Mouse (Mus musculus): ENCODE measurements around the gene 1700006A11Rik. TPM values are rescaled to one million over a fixed set of nuclear protein-coding genes. Genes with fewer than 3 reads are reported as not detected.
A peak's percentile ranks its signal among the peaks of the same experiment; 100 is the strongest.
"Not testable (repeated sequence)": the region's sequence is repeated elsewhere in the genome, so short reads cannot be mapped to it uniquely, and the experiment has no call there.

The 1700006A11Rik gene
- not detected in 2 replicates for polyA plus RNA-seq (2015; fragmentation: Nextera tagmentation; extraction: Ambion mirVana)

DNA sequence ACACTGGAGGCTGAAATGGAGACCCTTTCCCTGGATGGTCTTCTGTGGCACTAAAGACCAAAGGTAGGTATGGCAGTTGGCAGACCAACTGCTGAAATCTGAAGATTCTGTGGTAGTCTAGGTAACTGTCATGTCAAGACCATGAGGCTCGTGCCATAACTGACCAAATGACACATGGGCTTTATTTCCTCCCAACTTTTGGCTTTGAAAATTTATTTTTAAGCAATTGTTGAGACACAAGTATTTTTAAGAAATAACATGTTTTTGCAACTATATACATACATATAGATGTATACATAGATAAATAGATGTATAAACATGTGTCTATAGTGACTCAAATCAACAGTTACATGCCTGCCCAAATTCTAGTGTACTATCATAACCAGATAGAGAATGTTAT is at the start of gene 1700006A11Rik:
Gene 1700006A11Rik, minus strand, starts transcription at position 101 of the 400 bp plus-strand sequence.
- Histone ChIP-seq H3K36me3 (no peaks in the 10 kb centered on the region), H3K4me2 (no peak within 1 kb of the TSS), H3K27ac (replicated peaks) (no peak within 1 kb of the TSS), H3K4me1 (no peaks in the 10 kb centered on the region), H3K9me3 (replicated peaks) (no peaks in the 10 kb centered on the region), H3K4me3 (replicated peaks) (no peak within 1 kb of the TSS), H3K9ac (replicated peaks) (no peak within 1 kb of the TSS), H3K27me3 (replicated peaks) (no peaks in the 10 kb centered on the region)
- WGBS: 80% methylated on average over 1 of the region's 1 CpGs
- ATAC-seq (ENCODE audit: low FRiP score): no peak

DNA sequence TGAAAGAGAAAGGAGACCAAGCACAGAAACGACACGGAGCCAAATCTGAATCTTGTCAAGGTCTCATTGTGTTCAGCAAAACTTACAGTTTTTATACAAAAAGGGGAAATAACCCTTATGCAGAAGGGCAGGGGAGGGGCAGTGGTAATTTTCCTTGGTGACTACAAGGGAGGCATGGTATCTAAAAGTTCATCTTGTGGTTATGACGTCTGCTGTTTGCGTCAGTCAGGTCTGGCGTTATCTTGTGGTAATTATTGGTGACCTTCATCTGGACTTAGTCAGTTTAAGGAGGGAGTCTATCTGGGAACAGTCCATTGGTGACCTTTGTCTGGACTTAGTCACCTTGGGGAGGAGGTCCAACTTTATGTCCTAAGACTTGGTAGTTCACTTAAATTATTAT is 48.5 kb upstream of the 1700006A11Rik start:
- H3K27ac ChIP-seq (replicated peaks); H3K36me3 ChIP-seq; H3K4me2 ChIP-seq; H3K4me1 ChIP-seq; H3K4me3 ChIP-seq (replicated peaks); H3K9me3 ChIP-seq (replicated peaks); H3K27me3 ChIP-seq (replicated peaks); H3K9ac ChIP-seq (replicated peaks); ATAC-seq (ENCODE audit: low FRiP score): not testable (repeated sequence)
- 90% methylated on average over 5 of the region's 5 CpGs for WGBS

GRCm38 (mm10) chr3:124466102-124466730 is 40.4 kb upstream of the 1700006A11Rik start:
- no peaks in the 10 kb centered on the region for H3K9me3 ChIP-seq (replicated peaks)
- no peak overlapping the region for H3K4me3 ChIP-seq (replicated peaks)
- 64% methylated on average over 6 of the region's 6 CpGs for WGBS
- H3K27me3 ChIP-seq (replicated peaks): no peaks in the 10 kb centered on the region
- H3K27ac ChIP-seq (replicated peaks): no peak overlapping the region
- H3K36me3 ChIP-seq: no peaks in the 10 kb centered on the region
- H3K9ac ChIP-seq (replicated peaks): no peak overlapping the region
- peak; percentile 57; the same call in 1 of the 2 replicates for ATAC-seq (ENCODE audit: low FRiP score)
- no peaks in the 10 kb centered on the region for H3K4me1 ChIP-seq
- H3K4me2 ChIP-seq: no peak overlapping the region

- WGBS: 60% methylated on average over 5 of the region's 5 CpGs
- ATAC-seq (ENCODE audit: low FRiP score): no peak
These were observed 33.6 kb downstream of the 1700006A11Rik start for GRCm38 (mm10) chr3:124392201-124392600.

GRCm38 (mm10) chr3:124390101-124390500 is 35.7 kb downstream of the 1700006A11Rik start:
- Histone ChIP-seq H3K27me3 (replicated peaks) (no peaks in the 10 kb centered on the region), H3K9ac (replicated peaks) (no peak overlapping the region), H3K27ac (replicated peaks) (no peak overlapping the region), H3K4me3 (replicated peaks) (no peak overlapping the region), H3K4me1 (no peaks in the 10 kb centered on the region), H3K4me2 (no peak overlapping the region), H3K36me3 (no peaks in the 10 kb centered on the region), H3K9me3 (replicated peaks) (no peaks in the 10 kb centered on the region)
- ATAC-seq (ENCODE audit: low FRiP score): no peak
- 79% methylated on average over 2 of the region's 2 CpGs for WGBS

More at GRCm38 (mm10) chr3:124392201-124392600, 33.6 kb downstream of the 1700006A11Rik start:
- no peaks in the 10 kb centered on the region for H3K4me1 ChIP-seq
- no peaks in the 10 kb centered on the region for H3K9me3 ChIP-seq (replicated peaks)
- no peaks in the 10 kb centered on the region for H3K27me3 ChIP-seq (replicated peaks)
- H3K27ac ChIP-seq (replicated peaks): no peak overlapping the region
- H3K9ac ChIP-seq (replicated peaks): no peak overlapping the region
- no peak overlapping the region for H3K4me3 ChIP-seq (replicated peaks)
- H3K36me3 ChIP-seq: no peaks in the 10 kb centered on the region
- H3K4me2 ChIP-seq: no peak overlapping the region

DNA sequence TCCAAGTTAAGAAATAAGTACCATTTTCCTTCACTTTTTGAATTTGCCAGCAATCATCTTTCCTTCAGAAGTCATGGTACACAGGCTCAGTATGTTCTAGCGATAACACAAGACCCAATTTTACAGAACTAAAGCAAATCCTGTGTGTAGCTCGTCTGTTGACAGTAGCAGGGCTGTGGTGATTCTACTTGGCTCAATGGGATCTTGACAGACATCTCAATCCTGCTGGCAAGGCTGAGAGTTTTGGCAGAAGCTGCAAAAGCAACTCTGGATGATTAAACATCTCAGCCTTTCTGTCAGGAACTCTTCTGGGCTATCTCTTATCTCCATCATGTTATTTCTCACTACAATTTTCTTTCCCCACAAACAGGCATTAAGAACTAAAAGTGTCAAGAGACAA is 36.2 kb downstream of the 1700006A11Rik start:
- no peaks in the 10 kb centered on the region for H3K36me3 ChIP-seq
- H3K9ac ChIP-seq (replicated peaks): no peak overlapping the region
- no peak overlapping the region for H3K4me3 ChIP-seq (replicated peaks)
- no peak for ATAC-seq (ENCODE audit: low FRiP score)
- no peaks in the 10 kb centered on the region for H3K4me1 ChIP-seq
- no peaks in the 10 kb centered on the region for H3K9me3 ChIP-seq (replicated peaks)
- H3K27me3 ChIP-seq (replicated peaks): no peaks in the 10 kb centered on the region
- H3K27ac ChIP-seq (replicated peaks): no peak overlapping the region
- no peak overlapping the region for H3K4me2 ChIP-seq
- 82% methylated on average over 2 of the region's 2 CpGs for WGBS

DNA sequence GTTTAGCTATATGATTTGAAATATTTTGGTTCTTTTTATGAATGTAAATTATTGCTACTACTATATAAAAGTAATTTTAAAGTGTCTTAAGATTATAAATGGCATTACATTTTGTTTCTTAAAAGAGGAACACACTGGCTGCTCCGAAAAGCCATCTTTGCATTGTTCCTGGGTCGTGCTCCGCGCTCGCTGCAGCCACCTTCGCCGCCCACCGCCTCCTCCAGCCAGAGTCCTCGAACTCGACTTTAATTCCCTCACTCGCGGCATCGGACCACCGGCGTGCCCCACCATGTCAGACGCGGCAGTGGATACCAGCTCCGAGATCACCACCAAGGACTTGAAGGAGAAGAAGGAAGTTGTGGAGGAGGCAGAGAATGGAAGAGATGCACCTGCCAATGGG is 40.5 kb downstream of the 1700006A11Rik start:
- H3K27ac ChIP-seq (replicated peaks); H3K36me3 ChIP-seq; ATAC-seq (ENCODE audit: low FRiP score); H3K9ac ChIP-seq (replicated peaks); H3K4me2 ChIP-seq; H3K27me3 ChIP-seq (replicated peaks); H3K4me3 ChIP-seq (replicated peaks); H3K4me1 ChIP-seq; H3K9me3 ChIP-seq (replicated peaks): not testable (repeated sequence)
- WGBS: 95% methylated on average over 18 of the region's 18 CpGs

DNA sequence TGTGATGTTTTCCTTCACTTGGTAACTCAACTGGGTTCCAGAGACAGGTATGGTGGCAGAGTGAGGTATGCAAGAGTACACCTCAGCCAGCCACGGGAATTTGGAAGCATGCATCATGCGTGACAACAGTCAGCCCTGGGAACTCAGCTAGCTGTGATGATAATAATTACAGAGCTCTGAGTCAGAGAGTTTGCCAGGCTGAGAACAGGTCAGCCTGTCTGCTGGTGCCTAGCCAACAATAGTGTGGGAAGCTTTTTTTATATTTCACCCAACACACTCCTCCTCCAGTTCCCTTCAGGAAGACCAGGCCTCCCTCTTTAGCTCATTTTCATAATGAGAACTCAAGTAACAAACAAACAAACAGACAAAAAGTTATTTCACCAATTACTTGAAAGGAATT is 53.8 kb downstream of the 1700006A11Rik start:
- no peak overlapping the region for H3K27ac ChIP-seq (replicated peaks)
- H3K4me2 ChIP-seq: no peak overlapping the region
- H3K9me3 ChIP-seq (replicated peaks): no peaks in the 10 kb centered on the region
- H3K9ac ChIP-seq (replicated peaks): no peak overlapping the region
- WGBS: 87% methylated on average over 2 of the region's 2 CpGs
- no peaks in the 10 kb centered on the region for H3K27me3 ChIP-seq (replicated peaks)
- H3K36me3 ChIP-seq: no peaks in the 10 kb centered on the region
- no peaks in the 10 kb centered on the region for H3K4me1 ChIP-seq
- ATAC-seq (ENCODE audit: low FRiP score): no peak
- no peak overlapping the region for H3K4me3 ChIP-seq (replicated peaks)

- 91% methylated on average over 3 of the region's 3 CpGs for WGBS
- no peak overlapping the region for H3K9ac ChIP-seq (replicated peaks)
- H3K9me3 ChIP-seq (replicated peaks): no peaks in the 10 kb centered on the region
- H3K4me2 ChIP-seq: no peak overlapping the region
- no peak for ATAC-seq (ENCODE audit: low FRiP score)
- no peaks in the 10 kb centered on the region for H3K4me1 ChIP-seq
- H3K27ac ChIP-seq (replicated peaks): no peak overlapping the region
- H3K4me3 ChIP-seq (replicated peaks): no peak overlapping the region
- H3K36me3 ChIP-seq: no peaks in the 10 kb centered on the region
- no peaks in the 10 kb centered on the region for H3K27me3 ChIP-seq (replicated peaks)
These were observed 68.3 kb downstream of the 1700006A11Rik start for GRCm38 (mm10) chr3:124357533-124357932.

Other genes with a start within 250 kb of the 1700006A11Rik start
- gene Tram1l1, start 105.2 kb downstream of the 1700006A11Rik start, polyA plus RNA-seq (2015; fragmentation: Nextera tagmentation; extraction: Ambion mirVana): 42.4 and 51.2 TPM in 2 replicates
- gene 1700003H04Rik, start 155.1 kb upstream of the 1700006A11Rik start, polyA plus RNA-seq (2015; fragmentation: Nextera tagmentation; extraction: Ambion mirVana): not detected in 2 replicates